Mouse (Mus musculus) lung, postnatal 0 days (tissue): ENCODE data around the gene Prickle2.

Experiments used
- CTCF ChIP-seq: IDR thresholded peaks from 2 replicates; pipeline ENCODE4 v1.5.1; 2016; ENCODE audit warnings: antibody characterized with exemption, mild to moderate bottlenecking
- EP300 ChIP-seq: IDR thresholded peaks from 2 replicates; pipeline ENCODE4 v1.6.1; 2016; ENCODE audit warnings: antibody characterized with exemption, mild to moderate bottlenecking, control low read depth

GRCm38 (mm10) chr6:92477621-92478020 is 228.3 kb downstream of the Prickle2 start:
- TF ChIP-seq CTCF (peak; percentile 70), EP300 (no peak)
